Mouse (Mus musculus) stomach, postnatal 0 days (tissue): ENCODE data around the gene Ccl9.

Experiments used
- CTCF ChIP-seq: IDR thresholded peaks from 2 replicates; pipeline ENCODE4 v1.5.1; 2016; ENCODE audit warnings: antibody characterized with exemption, low read depth, mild to moderate bottlenecking, moderate library complexity
- EP300 ChIP-seq: optimal IDR thresholded peaks from 2 replicates; pipeline ENCODE3; 2016; ENCODE audit warnings: antibody characterized with exemption

GRCm38 (mm10) chr11:83582626-83583449 is 4.4 kb upstream of the Ccl9 start:
- no peak for TF ChIP-seq EP300
- no peak for TF ChIP-seq CTCF
